Mouse (Mus musculus): ENCODE data around the gene Armcx4.

GRCm38 (mm10) chrX:134691540-134691935 is 5.2 kb downstream of the Armcx4 start:
- TF ChIP-seq CTCF (IDR thresholded peaks at IDR 0.05) (no peak), POLR2A (IDR thresholded peaks at IDR 0.05; ENCODE audit: insufficient read depth, low read depth, low read length) (no peak), EP300 (IDR thresholded peaks at IDR 0.05; ENCODE audit: insufficient read depth, low read depth, low read length) (no peak)

Measured in heart, adult 2 months (tissue).